Mouse (Mus musculus) urinary bladder, postnatal 14 days (tissue): ENCODE results near the gene Mpg.

ENCODE experiments used
- DNase-seq: peaks from one replicate; pipeline ENCODE4 v3.0.0; 2021; ENCODE audit warnings: low spot score

The Mpg gene

GRCm38 (mm10) chr11:32201922-32202685, 24.2 kb upstream of the Mpg start:
- no peak for DNase-seq

DNA sequence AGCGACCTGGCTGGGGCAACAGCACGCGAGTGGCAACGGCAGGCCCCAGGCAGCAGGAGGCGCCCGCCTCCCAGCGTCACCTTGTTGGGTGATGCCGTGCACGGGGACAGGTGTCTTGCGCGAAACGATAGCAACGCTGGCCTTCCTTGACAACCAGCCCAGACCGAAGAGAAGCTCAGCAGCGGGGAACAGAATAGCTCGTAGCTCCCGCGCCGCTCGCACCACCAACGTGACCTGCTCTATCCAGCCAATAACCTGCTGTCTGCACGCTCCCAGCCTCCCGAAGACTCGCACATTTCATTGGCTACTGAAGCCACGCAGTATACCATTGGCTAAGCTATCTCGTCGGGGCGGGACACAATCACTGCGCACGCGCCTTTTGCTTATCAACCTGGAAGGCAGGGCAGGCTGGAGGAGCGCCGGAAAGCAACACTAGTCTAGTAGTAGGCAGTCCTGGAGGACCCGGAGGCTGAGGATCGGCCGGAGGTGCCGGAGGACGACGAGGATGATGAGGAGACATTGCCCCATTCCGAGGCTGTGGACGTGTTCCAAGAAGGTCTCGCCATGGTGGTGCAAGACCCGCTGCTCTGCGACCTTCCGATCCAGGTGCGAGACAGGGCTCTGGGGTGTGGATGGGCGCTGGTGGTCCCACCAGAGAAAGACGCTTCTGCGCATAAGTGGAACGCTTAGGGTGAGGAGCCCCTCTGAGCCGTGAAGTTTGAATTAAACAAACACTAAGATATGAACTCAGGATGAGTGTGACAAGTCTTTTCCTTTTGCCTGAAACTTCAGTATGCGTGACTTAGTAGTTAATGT, 21.0 kb upstream of the Mpg start, which contains the start of gene Snrnp25:
Gene Snrnp25 (plus strand): TSS at position 358 of the 816 bp plus-strand sequence.
- DNase-seq, result peak; percentile 97

GRCm38 (mm10) chr11:32210623-32211022, 15.7 kb upstream of the Mpg start:
- no peak for DNase-seq

GRCm38 (mm10) chr11:32215372-32216162, 10.7 kb upstream of the Mpg start:
- no peak for DNase-seq

GRCm38 (mm10) chr11:32216851-32217250, 9.5 kb upstream of the Mpg start:
- DNase-seq, result peak; percentile 77

GRCm38 (mm10) chr11:32218501-32219050, 7.7 kb upstream of the Mpg start:
- DNase-seq, result no peak

GRCm38 (mm10) chr11:32219287-32219686, 7.0 kb upstream of the Mpg start:
- DNase-seq, result no peak

GRCm38 (mm10) chr11:32220607-32221224, 5.6 kb upstream of the Mpg start:
- DNase-seq, result no peak

- DNase-seq, result peak; percentile 84
Measured at GRCm38 (mm10) chr11:32221225-32221950, 4.9 kb upstream of the Mpg start.

DNA sequence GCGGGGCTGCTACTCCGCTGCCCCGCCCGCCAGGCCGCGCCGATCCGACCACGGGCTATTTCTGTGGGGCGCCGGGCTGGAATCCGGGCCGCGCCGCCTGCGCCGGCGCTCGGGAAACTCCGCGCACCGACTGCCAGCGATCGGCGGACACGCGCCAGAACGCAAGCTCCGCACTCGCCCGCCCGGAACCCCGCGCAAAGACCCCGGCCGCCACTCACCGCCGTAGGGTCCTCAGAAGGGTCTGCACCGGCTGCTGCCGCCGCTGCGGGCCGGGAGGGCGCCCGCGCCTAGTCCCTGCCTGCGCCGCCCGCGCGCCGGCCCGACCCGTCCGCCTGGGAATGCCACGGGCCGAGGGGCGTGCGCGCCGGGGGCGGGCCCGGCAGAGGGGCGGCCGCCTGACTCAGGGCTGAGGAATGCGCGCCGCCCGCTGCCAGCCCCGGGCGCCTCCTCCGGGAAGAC, 4.3 kb upstream of the Mpg start, which contains the start of gene Rhbdf1:
Gene Rhbdf1 (minus strand): TSS at position 350 of the 459 bp plus-strand sequence.
- DNase-seq, result peak; percentile 77

DNA sequence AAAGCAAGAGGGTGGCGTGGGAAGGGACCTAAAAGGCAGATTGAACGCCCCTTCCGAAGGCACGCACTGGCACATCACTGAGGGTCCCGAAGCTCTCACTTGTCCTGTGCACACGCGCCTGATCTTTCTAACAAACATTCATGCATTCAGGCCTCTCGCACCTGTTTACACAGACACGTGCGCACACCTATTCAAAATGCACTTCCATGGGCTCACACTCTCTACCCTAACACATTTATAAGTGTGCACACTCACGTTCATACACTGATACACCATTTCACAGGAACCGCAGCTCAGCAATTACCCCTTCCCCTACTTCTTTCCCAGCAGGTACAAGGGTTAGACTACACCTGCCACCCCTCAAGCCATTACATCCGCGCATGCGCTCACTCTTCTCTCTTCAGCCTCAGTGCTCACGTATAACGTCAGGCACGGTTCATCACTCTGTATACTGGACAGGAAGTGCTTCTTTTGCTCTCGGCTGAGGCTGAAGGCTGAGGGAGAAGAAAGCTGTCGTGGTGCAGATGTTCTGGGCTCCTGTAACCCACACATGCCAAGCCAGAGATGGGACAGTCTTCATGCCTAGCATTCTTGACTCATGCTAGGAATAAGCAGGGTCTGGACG, 3.6 kb upstream of the Mpg start:
- DNase-seq, result peak; percentile 36

DNA sequence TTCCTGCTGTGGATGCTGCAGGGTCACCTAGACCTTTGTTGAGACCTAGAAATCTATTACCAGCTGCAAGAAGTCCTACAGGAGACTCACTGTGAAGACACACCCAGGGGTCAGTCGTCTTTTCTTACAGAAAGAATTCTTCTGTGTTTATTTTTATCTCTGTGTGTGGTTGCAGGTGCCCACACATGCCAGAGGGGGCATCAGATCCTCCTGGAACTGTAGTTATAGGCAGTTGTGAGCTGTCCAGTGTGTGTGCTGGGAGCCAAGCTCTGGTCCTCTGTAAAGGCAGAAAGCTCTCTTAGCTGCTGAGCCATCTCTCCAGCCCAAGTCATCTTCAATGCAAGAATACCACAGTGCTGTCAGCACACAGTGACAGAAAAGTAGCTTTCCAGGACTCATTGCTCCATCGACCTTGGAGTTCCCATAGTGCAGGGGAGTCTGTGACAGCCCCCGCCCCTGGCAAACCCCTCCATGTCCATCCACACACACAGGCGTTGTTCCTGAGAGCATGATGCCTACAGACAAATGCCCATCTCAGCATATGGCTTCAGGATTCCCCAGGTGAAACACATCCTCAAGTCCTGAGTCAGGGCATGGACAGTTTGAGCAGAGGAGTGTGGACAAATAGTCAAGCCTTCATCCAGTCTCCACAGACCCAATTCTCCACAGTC, 2.9 kb upstream of the Mpg start:
- DNase-seq, result no peak

- DNase-seq, result peak; percentile 90
Measured at GRCm38 (mm10) chr11:32224468-32225139, 1.7 kb upstream of the Mpg start.

GRCm38 (mm10) chr11:32225222-32226104, 842 bp upstream of the Mpg start:
- peak; percentile 38 for DNase-seq

GRCm38 (mm10) chr11:32227041-32227440, 736 bp downstream of the Mpg start:
- DNase-seq, result no peak

- DNase-seq, result no peak
Measured at GRCm38 (mm10) chr11:32227555-32227954, 1.2 kb downstream of the Mpg start.

- no peak for DNase-seq
Measured at GRCm38 (mm10) chr11:32228292-32228845, 2.1 kb downstream of the Mpg start.

- DNase-seq, result no peak
Measured at GRCm38 (mm10) chr11:32230220-32230619, 3.9 kb downstream of the Mpg start.
